Mouse (Mus musculus) myocyte (in vitro differentiated cells): ENCODE data around the gene Dcaf1. TPM values are rescaled to one million over a fixed set of nuclear protein-coding genes. Genes with fewer than 3 reads are reported as not detected.

Experiments used
- H3K27me3 ChIP-seq: one replicate; pipeline ENCODE4 v1.6.1; 2011; ENCODE audit not compliant: control insufficient read depth, insufficient read depth, insufficient read length
- H3K36me3 ChIP-seq: one replicate; pipeline ENCODE4 v1.6.1; 2011; ENCODE audit not compliant: control insufficient read depth, insufficient read depth
- H3K4me2 ChIP-seq: one replicate; pipeline ENCODE4 v1.6.1; 2011; ENCODE audit warnings: low read depth, control low read depth
- H3K4me3 ChIP-seq: one replicate; pipeline ENCODE4 v1.5.1; 2011; ENCODE audit warnings: mild to moderate bottlenecking, control low read depth, moderate library complexity
- H3K79me2 ChIP-seq: one replicate; pipeline ENCODE4 v1.6.1; 2011; ENCODE audit not compliant: control insufficient read depth, insufficient read depth
- H3ac ChIP-seq: one replicate; pipeline ENCODE4 v1.6.1; 2011; ENCODE audit not compliant: control insufficient read depth, insufficient read length
- CEBPB ChIP-seq: IDR thresholded peaks from 2 replicates; pipeline ENCODE4 v1.6.1; 2011; ENCODE audit warnings: mild to moderate bottlenecking, moderate library complexity; ENCODE audit not compliant: poor library complexity, insufficient read depth, severe bottlenecking
- E2F4 ChIP-seq: IDR thresholded peaks from one replicate; pipeline ENCODE4 v1.6.1; 2011; ENCODE audit warnings: mild to moderate bottlenecking, control low read depth, moderate library complexity; ENCODE audit not compliant: insufficient read depth
- MAX ChIP-seq: IDR thresholded peaks from one replicate; pipeline ENCODE4 v1.6.1; 2011; ENCODE audit warnings: low read depth, mild to moderate bottlenecking, control low read depth
- MYOD1 ChIP-seq, 3 experiments: IDR thresholded peaks; one replicate each; pipeline ENCODE4 v1.6.1; 2011; ENCODE audit warnings: control low read depth in 2 of 3, low read depth in 2 of 3, mild to moderate bottlenecking in 2 of 3, moderate library complexity in 1 of 3; ENCODE audit not compliant: insufficient read length in 2 of 3, control insufficient read depth in 1 of 3
- MYOG ChIP-seq, 3 experiments: IDR thresholded peaks; one replicate each; pipeline ENCODE4 v1.6.1; 2011; ENCODE audit warnings: control low read depth in 2 of 3, low read depth in 2 of 3, mild to moderate bottlenecking in 2 of 3; ENCODE audit not compliant: insufficient read length in 2 of 3, control insufficient read depth in 1 of 3, insufficient read depth in 1 of 3
- POLR2A ChIP-seq: IDR thresholded peaks from one replicate; pipeline ENCODE4 v1.6.1; 2011; ENCODE audit warnings: low read depth, mild to moderate bottlenecking, control low read depth, moderate library complexity; ENCODE audit not compliant: insufficient read length
- POLR2AphosphoS2 ChIP-seq: IDR thresholded peaks from one replicate; pipeline ENCODE4 v1.6.1; 2011; ENCODE audit warnings: low read depth, control low read depth; ENCODE audit not compliant: insufficient read length
- REST ChIP-seq: IDR thresholded peaks from one replicate; pipeline ENCODE4 v1.6.1; 2011; ENCODE audit warnings: mild to moderate bottlenecking, control low read depth, moderate library complexity; ENCODE audit not compliant: insufficient read depth, insufficient read length
- SRF ChIP-seq: IDR thresholded peaks from one replicate; pipeline ENCODE4 v1.6.1; 2011; ENCODE audit warnings: low read depth; ENCODE audit not compliant: control insufficient read depth, insufficient read length
- TCF12 ChIP-seq: IDR thresholded peaks from one replicate; pipeline ENCODE4 v1.6.1; 2011; ENCODE audit warnings: mild to moderate bottlenecking, control low read depth; ENCODE audit not compliant: poor library complexity, insufficient read depth, severe bottlenecking
- TCF3 ChIP-seq: IDR thresholded peaks from one replicate; pipeline ENCODE4 v1.6.1; 2011; ENCODE audit warnings: low read depth, control low read depth; ENCODE audit not compliant: insufficient read length
- USF1 ChIP-seq: IDR thresholded peaks from one replicate; pipeline ENCODE4 v1.6.1; 2011; ENCODE audit warnings: low read depth, mild to moderate bottlenecking, control low read depth, moderate library complexity
- polyA plus RNA-seq: library from polyadenylated mRNA; unstranded; fragments of >200 nt; fragmentation: generic; extraction: Trizol; gene quantifications from one replicate; pipeline ENCODE4 v1.2.1, GENCODE M21; 2012; ENCODE audit warnings: missing spikeins

Dcaf1 gene
- polyA plus RNA-seq, 1 experiment = 12.3 TPM

- peaks cover 12% of the 10 kb centered on the region for H3K27me3 ChIP-seq
- no peak overlapping the region for H3K4me2 ChIP-seq
- no peak overlapping the region for H3ac ChIP-seq
- TF ChIP-seq REST (no peak), MYOD1 (IDR thresholded peaks at IDR 0.05; ENCODE audit: control insufficient read depth in 1 of 3, insufficient read length in 2 of 3, low read depth in 2 of 3) (no peak), TCF12 (no peak), POLR2A (no peak)
- H3K4me3 ChIP-seq = no peak overlapping the region
- no peaks in the 10 kb centered on the region for H3K79me2 ChIP-seq
- no peaks in the 10 kb centered on the region for H3K36me3 ChIP-seq
These were observed 82.1 kb downstream of the Dcaf1 start for GRCm38 (mm10) chr9:106903791-106904134.

- peaks cover 12% of the 10 kb centered on the region for H3K27me3 ChIP-seq
- TF ChIP-seq REST (no peak), SRF (no peak), MYOD1 (IDR thresholded peaks at IDR 0.05; ENCODE audit: control insufficient read depth in 1 of 3, insufficient read length in 2 of 3, low read depth in 2 of 3) (no peak), MAX (no peak), E2F4 (no peak), USF1 (no peak), POLR2A (no peak), MYOG (IDR thresholded peaks at IDR 0.05; ENCODE audit: control insufficient read depth in 1 of 3, insufficient read depth in 1 of 3, insufficient read length in 2 of 3, low read depth in 2 of 3) (no peak), CEBPB (no peak), TCF3 (no peak)
- H3ac ChIP-seq = no peak overlapping the region
- no peaks in the 10 kb centered on the region for H3K79me2 ChIP-seq
- H3K4me2 ChIP-seq = no peak overlapping the region
- no peaks in the 10 kb centered on the region for H3K36me3 ChIP-seq
- no peak overlapping the region for H3K4me3 ChIP-seq
These were observed 84.9 kb downstream of the Dcaf1 start for GRCm38 (mm10) chr9:106906597-106906996.

GRCm38 (mm10) chr9:106908174-106908573 lies 86.5 kb downstream of the Dcaf1 start:
- no peaks in the 10 kb centered on the region for H3K79me2 ChIP-seq
- TF ChIP-seq POLR2AphosphoS2 (no peak), MYOG (IDR thresholded peaks at IDR 0.05; ENCODE audit: control insufficient read depth in 1 of 3, insufficient read depth in 1 of 3, insufficient read length in 2 of 3, low read depth in 2 of 3) (no peak), CEBPB (no peak), MAX (no peak)
- H3K36me3 ChIP-seq = no peaks in the 10 kb centered on the region
- no peak overlapping the region for H3K4me3 ChIP-seq
- H3K27me3 ChIP-seq = peaks cover 12% of the 10 kb centered on the region
- H3ac ChIP-seq = no peak overlapping the region
- no peak overlapping the region for H3K4me2 ChIP-seq

GRCm38 (mm10) chr9:106908715-106909114 lies 87.0 kb downstream of the Dcaf1 start:
- TF ChIP-seq SRF (no peak), MYOG (IDR thresholded peaks at IDR 0.05; ENCODE audit: control insufficient read depth in 1 of 3, insufficient read depth in 1 of 3, insufficient read length in 2 of 3, low read depth in 2 of 3) (no peak), POLR2AphosphoS2 (no peak), MAX (no peak), CEBPB (no peak), REST (no peak), E2F4 (no peak), USF1 (no peak), TCF12 (no peak), TCF3 (no peak), MYOD1 (IDR thresholded peaks at IDR 0.05; ENCODE audit: control insufficient read depth in 1 of 3, insufficient read length in 2 of 3, low read depth in 2 of 3) (no peak), POLR2A (no peak)
- H3K4me2 ChIP-seq = peak overlapping the region; percentile 18
- H3K79me2 ChIP-seq = no peaks in the 10 kb centered on the region
- H3ac ChIP-seq = no peak overlapping the region
- no peak overlapping the region for H3K4me3 ChIP-seq
- peaks cover 13% of the 10 kb centered on the region for H3K27me3 ChIP-seq
- no peaks in the 10 kb centered on the region for H3K36me3 ChIP-seq

- Histone ChIP-seq H3K36me3 (no peaks in the 10 kb centered on the region), H3K27me3 (peaks cover 28% of the 10 kb centered on the region), H3K4me3 (no peak overlapping the region), H3K79me2 (no peaks in the 10 kb centered on the region), H3ac (no peak overlapping the region), H3K4me2 (no peak overlapping the region)
- TF ChIP-seq POLR2A (no peak), CEBPB (no peak), REST (no peak), USF1 (no peak), SRF (no peak), TCF12 (no peak), E2F4 (no peak), POLR2AphosphoS2 (no peak), TCF3 (no peak), MYOD1 (IDR thresholded peaks at IDR 0.05; ENCODE audit: control insufficient read depth in 1 of 3, insufficient read length in 2 of 3, low read depth in 2 of 3) (no peak)
These were observed 90.0 kb downstream of the Dcaf1 start for GRCm38 (mm10) chr9:106911624-106912023.
